Mouse (Mus musculus): Measurements from ENCODE around the gene Nemf.
A peak's percentile ranks its signal among the peaks of the same experiment; 100 is the strongest.

The Nemf gene

GRCm38 (mm10) chr12:69267956-69268632 lies 88.9 kb downstream of the Nemf start:
- no peak for DNase-seq (ENCODE audit: inconsistent age in 2 of 2, low spot score in 1 of 2)

- DNase-seq (ENCODE audit: inconsistent age in 2 of 2, low spot score in 1 of 2) = peak in 1 of 2 experiments; percentile 40
Measured at GRCm38 (mm10) chr12:69265031-69265430, 91.9 kb downstream of the Nemf start.

- no peak for DNase-seq (ENCODE audit: inconsistent age in 2 of 2, low spot score in 1 of 2)
Measured at GRCm38 (mm10) chr12:69262251-69262650, 94.7 kb downstream of the Nemf start.

All from adrenal gland, adult (tissue).